Mouse (Mus musculus) stomach, postnatal 0 days (tissue): ENCODE data around the gene Myzap. TPM values are rescaled to one million over a fixed set of nuclear protein-coding genes. Genes with fewer than 3 reads are reported as not detected.
"Not testable (repeated sequence)": the region's sequence is repeated elsewhere in the genome, so short reads cannot be mapped to it uniquely, and the experiment has no call there.

Source experiments
- ATAC-seq: fragments of 200-750 bp; cut with Nextera tagmentation; 2 replicates; pipeline ENCODE4 v1.8.0; 2017; ENCODE audit not compliant: low FRiP score, low TSS enrichment
- DNase-seq: peaks from one replicate; pipeline ENCODE4 v3.0.0-alpha.2; 2016; ENCODE audit warnings: low spot score
- H3K27ac ChIP-seq: fragments of 300-500 bp; sonication (generic); replicated peaks from 2 replicates; pipeline ENCODE4 v1.5.1; 2014; ENCODE audit warnings: mild to moderate bottlenecking, control low read depth
- H3K27me3 ChIP-seq: fragments of 300-500 bp; sonication (generic); 2 replicates; pipeline ENCODE4 v1.6.1; 2014; ENCODE audit warnings: low read length; ENCODE audit not compliant: control insufficient read depth, insufficient read depth
- H3K36me3 ChIP-seq: fragments of 300-500 bp; sonication (generic); 2 replicates; pipeline ENCODE4 v1.6.1; 2014; ENCODE audit warnings: low read length, mixed read lengths; ENCODE audit not compliant: control insufficient read depth, insufficient read depth
- H3K4me1 ChIP-seq: fragments of 300-500 bp; sonication (generic); replicated peaks from 2 replicates; pipeline ENCODE4 v1.6.1; 2014; ENCODE audit warnings: antibody characterized with exemption; ENCODE audit not compliant: control insufficient read depth, insufficient read depth
- H3K4me2 ChIP-seq: fragments of 300-500 bp; sonication (generic); replicated peaks from 2 replicates; pipeline ENCODE4 v1.6.1; 2014; ENCODE audit warnings: low read depth, mild to moderate bottlenecking, control low read depth, moderate library complexity
- H3K4me3 ChIP-seq: fragments of 300-500 bp; sonication (generic); 2 replicates; pipeline ENCODE4 v1.5.1; 2014; ENCODE audit warnings: low read depth, low read length, control low read depth
- H3K9ac ChIP-seq: fragments of 300-500 bp; sonication (generic); 2 replicates; pipeline ENCODE4 v1.6.1; 2014; ENCODE audit warnings: mild to moderate bottlenecking, low read length, control low read depth, mixed read lengths
- H3K9me3 ChIP-seq: fragments of 300-500 bp; sonication (generic); 2 replicates; pipeline ENCODE4 v1.6.1; 2016; ENCODE audit warnings: low read length; ENCODE audit not compliant: control insufficient read depth
- CTCF ChIP-seq: IDR thresholded peaks from 2 replicates; pipeline ENCODE4 v1.5.1; 2016; ENCODE audit warnings: antibody characterized with exemption, low read depth, mild to moderate bottlenecking, moderate library complexity
- EP300 ChIP-seq: optimal IDR thresholded peaks from 2 replicates; pipeline ENCODE3; 2016; ENCODE audit warnings: antibody characterized with exemption
- WGBS: fragments of 180-500 bp; shearing (Covaris S2); extraction: QIAGEN DNeasy Blood & Tissue Kit; methylation state at CpG from one replicate; pipeline ENCODE4 v1.1.7; 2014; 5-methylcytosine and 5-hydroxymethylcytosine counted together
- polyA plus RNA-seq: library from polyadenylated mRNA; unstranded; fragments of >200 nt; fragmentation: Nextera tagmentation; extraction: Ambion mirVana; gene quantifications from 2 replicates; pipeline ENCODE4 v1.2.1, GENCODE M21; 2015

Gene Myzap
- polyA plus RNA-seq, 1 experiment from 2014 or later, result 25.7 TPM

- DNase-seq, result no peak
- H3K27me3 ChIP-seq, result no peaks in the 10 kb centered on the region
- no peak overlapping the region for H3K4me3 ChIP-seq
- H3K9me3 ChIP-seq, result no peaks in the 10 kb centered on the region
- no peak for TF ChIP-seq CTCF
- no peak for TF ChIP-seq EP300
- no peak overlapping the region for H3K27ac ChIP-seq
- no peaks in the 10 kb centered on the region for H3K4me1 ChIP-seq
- H3K4me2 ChIP-seq, result no peak overlapping the region
- WGBS, result 61% methylated on average over 15 of the region's 15 CpGs
- no peak for ATAC-seq
- H3K36me3 ChIP-seq, result no peaks in the 10 kb centered on the region
- H3K9ac ChIP-seq, result no peak overlapping the region
Measured at GRCm38 (mm10) chr9:71492296-71493025, 99.7 kb downstream of the Myzap start.

- ATAC-seq (no peak), DNase-seq (no peak)
- Histone ChIP-seq H3K4me3 (no peak overlapping the region), H3K27me3 (no peaks in the 10 kb centered on the region), H3K9ac (no peak overlapping the region), H3K36me3 (no peaks in the 10 kb centered on the region), H3K27ac (no peak overlapping the region), H3K4me1 (no peaks in the 10 kb centered on the region), H3K4me2 (no peak overlapping the region), H3K9me3 (no peaks in the 10 kb centered on the region)
- TF ChIP-seq CTCF, result no peak
- TF ChIP-seq EP300, result no peak
- WGBS, result 33% methylated on average over 3 of the region's 3 CpGs
Measured at GRCm38 (mm10) chr9:71490076-71490475, 102.1 kb downstream of the Myzap start.

- peak overlapping the region; percentile 98 for H3K4me3 ChIP-seq
- ATAC-seq (no peak), DNase-seq (no peak)
- no peak for TF ChIP-seq CTCF
- TF ChIP-seq EP300, result no peak
- H3K9me3 ChIP-seq, result no peaks in the 10 kb centered on the region
- no peaks in the 10 kb centered on the region for H3K27me3 ChIP-seq
- H3K36me3 ChIP-seq, result peaks cover 15% of the 10 kb centered on the region
- peak overlapping the region; percentile 100; the same call in 1 of the 2 replicates for H3K9ac ChIP-seq
- peak overlapping the region; percentile 60 for H3K4me2 ChIP-seq
- 36% methylated on average over 7 of the region's 7 CpGs for WGBS
- H3K27ac ChIP-seq, result peak overlapping the region; percentile 97; the same call in 1 of the 2 replicates
- no peaks in the 10 kb centered on the region for H3K4me1 ChIP-seq
Measured at GRCm38 (mm10) chr9:71486127-71486526, 106.0 kb downstream of the Myzap start.

GRCm38 (mm10) chr9:71485475-71486094 lies 106.6 kb downstream of the Myzap start, which contains the start of gene Polr2m:
TSS of gene Polr2m (minus strand) at chr9:71485935.
- Histone ChIP-seq H3K27ac (peak within 1 kb of the TSS; percentile 97), H3K9ac (peak within 1 kb of the TSS; percentile 100), H3K4me2 (peak within 1 kb of the TSS; percentile 60), H3K4me3 (peak within 1 kb of the TSS; percentile 98), H3K27me3 (no peaks in the 10 kb centered on the region), H3K4me1 (no peaks in the 10 kb centered on the region), H3K36me3 (peaks cover 19% of the 10 kb centered on the region), H3K9me3 (no peaks in the 10 kb centered on the region)
- WGBS, result under 1% methylated on average over 65 of the region's 70 CpGs
- DNase-seq, result peak; percentile 96
- TF ChIP-seq CTCF, result no peak
- TF ChIP-seq EP300, result peak; percentile 91
- peak; percentile 97 for ATAC-seq

GRCm38 (mm10) chr9:71484871-71485474 lies 107.2 kb downstream of the Myzap start:
- H3K36me3 ChIP-seq, result peaks cover 24% of the 10 kb centered on the region
- H3K27me3 ChIP-seq, result no peaks in the 10 kb centered on the region
- H3K27ac ChIP-seq, result peak overlapping the region; percentile 97
- H3K4me3 ChIP-seq, result peak overlapping the region; percentile 98
- H3K9me3 ChIP-seq, result no peaks in the 10 kb centered on the region
- peak overlapping the region; percentile 100 for H3K9ac ChIP-seq
- no peak for ATAC-seq
- no peak for TF ChIP-seq EP300
- TF ChIP-seq CTCF, result no peak
- peak overlapping the region; percentile 60 for H3K4me2 ChIP-seq
- no peak for DNase-seq
- WGBS, result under 1% methylated on average over 14 of the region's 14 CpGs
- no peaks in the 10 kb centered on the region for H3K4me1 ChIP-seq

GRCm38 (mm10) chr9:71483872-71484271 lies 108.3 kb downstream of the Myzap start:
- H3K9ac ChIP-seq, DNase-seq, H3K4me1 ChIP-seq, H3K9me3 ChIP-seq, H3K27ac ChIP-seq, H3K27me3 ChIP-seq, H3K4me3 ChIP-seq, ATAC-seq: not testable (repeated sequence)
- 0 out of 2 replicates have a peak overlapping the region, but pooled peaks have one; percentile 60 for H3K4me2 ChIP-seq
- peaks cover 35% of the 10 kb centered on the region for H3K36me3 ChIP-seq
- WGBS, result 74% methylated on average over 7 of the region's 7 CpGs
